Mouse (Mus musculus) lung, adult 2 months (tissue): ENCODE measurements around the gene Disp1.

Source experiments
- CTCF ChIP-seq: fragments of 200-500 bp; IDR thresholded peaks from 2 replicates; pipeline ENCODE4 v1.5.1; 2011; ENCODE audit warnings: mild to moderate bottlenecking, low read length, control low read depth; ENCODE audit not compliant: insufficient read depth
- POLR2A ChIP-seq: fragments of 200-500 bp; IDR thresholded peaks from 2 replicates; pipeline ENCODE4 v1.6.1; 2011; ENCODE audit warnings: low read depth, mild to moderate bottlenecking, control low read depth, low read length, borderline replicate concordance; ENCODE audit errors: extremely low read depth

DNA sequence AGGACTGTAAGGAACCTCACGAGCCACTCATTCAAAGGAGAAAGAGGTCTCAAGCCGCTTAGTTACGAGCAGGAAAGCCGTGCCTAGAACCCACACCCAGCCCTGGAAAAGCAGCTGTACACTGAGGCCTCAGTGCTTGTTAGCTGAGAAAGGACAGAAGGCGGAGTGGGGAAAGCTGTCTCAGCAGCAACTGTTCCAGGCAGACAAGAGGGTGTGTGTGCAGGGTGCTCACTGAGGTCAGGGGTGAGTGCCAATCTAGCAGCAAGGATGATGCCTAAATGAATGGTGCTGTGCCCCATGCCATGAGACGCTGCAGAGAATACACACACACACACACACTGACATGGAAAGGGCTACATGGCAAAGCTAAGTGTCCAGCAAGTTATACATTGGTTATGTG is 106.8 kb downstream of the Disp1 start:
- TF ChIP-seq CTCF (no peak), POLR2A (no peak)
